In genomic region chr6:117146951-117147350, GRCm38 (mm10) we compare ENCODE assay signal across 15 mouse cellular contexts.
"Had no signal": no experiment of that assay in that cellular context is flagged by ENCODE, and none has a peak within 500 bp of the region (broad histone marks: within the 10 kb centered on the region; RNA-seq: fewer than 3 reads in every experiment).

No protein-coding gene starts in this region.

- H3K4me1 ChIP-seq: liver, embryonic 12.5 days; megakaryocyte, embryonic 14.5 days; midbrain, embryonic 15.5 days; neural tube, embryonic 12.5 days had no signal

- H3K27me3 ChIP-seq: liver, embryonic 12.5 days; megakaryocyte, embryonic 14.5 days; midbrain, embryonic 13.5 days; midbrain, embryonic 15.5 days; neural tube, embryonic 12.5 days had no signal

- ATAC-seq: liver, embryonic 12.5 days; midbrain, embryonic 13.5 days; midbrain, embryonic 15.5 days had no signal

- H3K9ac ChIP-seq: liver, embryonic 12.5 days; liver, embryonic 14.5 days; lung, embryonic 14.5 days; midbrain, embryonic 13.5 days; midbrain, embryonic 15.5 days; neural tube, embryonic 12.5 days had no signal

- H3K36me3 ChIP-seq: liver, embryonic 12.5 days; midbrain, embryonic 13.5 days; midbrain, embryonic 15.5 days; neural tube, embryonic 12.5 days had no signal

- H3K4me2 ChIP-seq: liver, embryonic 12.5 days; lung, embryonic 14.5 days; midbrain, embryonic 13.5 days; midbrain, embryonic 15.5 days; neural tube, embryonic 12.5 days had no signal

- H3K27ac ChIP-seq: liver, embryonic 12.5 days; liver, embryonic 14.5 days; macrophage; midbrain, embryonic 13.5 days; midbrain, embryonic 15.5 days; neural tube, embryonic 12.5 days had no signal

- DNase-seq: lung, adult 18-20 months; lung, embryonic 14.5 days; lung, postnatal 10 days; lung, postnatal 36 days; right cerebral cortex, postnatal 14 days; thymus, adult 2 months; thymus, postnatal 25 days; thymus, postnatal 4 days had no signal

- H3K4me3 ChIP-seq: liver, embryonic 12.5 days; megakaryocyte, embryonic 14.5 days; midbrain, embryonic 13.5 days; midbrain, embryonic 15.5 days; neural tube, embryonic 12.5 days had no signal

- H3K9me3 ChIP-seq: liver, embryonic 12.5 days; megakaryocyte, embryonic 14.5 days; midbrain, embryonic 13.5 days; midbrain, embryonic 15.5 days; neural tube, embryonic 12.5 days had no signal
